Mouse (Mus musculus): Measurements from ENCODE around the gene Nosip.

- no peak for TF ChIP-seq CTCF (IDR thresholded peaks at IDR 0.05; ENCODE audit: low read depth, low read length)
- TF ChIP-seq POLR2A (IDR thresholded peaks at IDR 0.05; ENCODE audit: extremely low read depth, insufficient read depth, low read length): no peak
Observed at GRCm38 (mm10) chr7:45093516-45093905, 31.3 kb downstream of the Nosip start.
